Mouse (Mus musculus) liver, embryonic 11.5 days (tissue): ENCODE data around the gene Fgf2. TPM values are rescaled to one million over a fixed set of nuclear protein-coding genes. Genes with fewer than 3 reads are reported as not detected.
A peak's percentile ranks its signal among the peaks of the same experiment; 100 is the strongest.

Source experiments
- ATAC-seq: fragments of 200-750 bp; cut with Nextera tagmentation; replicated peaks from 2 replicates; pipeline ENCODE4 v1.8.0; 2017; ENCODE audit warnings: moderate number of reproducible peaks, mild to moderate bottlenecking, moderate TSS enrichment, moderate library complexity; ENCODE audit not compliant: low FRiP score
- DNase-seq: peaks from one replicate; pipeline ENCODE4 v3.0.0-alpha.2; 2017; ENCODE audit warnings: low spot score
- H3K27ac ChIP-seq: fragments of 300-500 bp; sonication (generic); 2 replicates; pipeline ENCODE4 v1.5.1; 2014; ENCODE audit warnings: mild to moderate bottlenecking, low read depth, low read length, control low read depth
- H3K27me3 ChIP-seq: fragments of 300-500 bp; sonication (generic); replicated peaks from 2 replicates; pipeline ENCODE4 v1.6.1; 2014; ENCODE audit warnings: low read length, mixed read lengths; ENCODE audit not compliant: control insufficient read depth, insufficient read depth
- H3K36me3 ChIP-seq: fragments of 300-500 bp; sonication (generic); 2 replicates; pipeline ENCODE4 v1.6.1; 2014; ENCODE audit warnings: mild to moderate bottlenecking, low read length, moderate library complexity, mixed read lengths; ENCODE audit not compliant: control insufficient read depth, insufficient read depth
- H3K4me1 ChIP-seq: fragments of 300-500 bp; sonication (generic); replicated peaks from 2 replicates; pipeline ENCODE4 v1.6.1; 2014; ENCODE audit warnings: low read length, mixed read lengths; ENCODE audit not compliant: control insufficient read depth, insufficient read depth
- H3K4me2 ChIP-seq: fragments of 300-500 bp; sonication (generic); 2 replicates; pipeline ENCODE4 v1.6.1; 2014; ENCODE audit warnings: mild to moderate bottlenecking, control low read depth, moderate library complexity
- H3K4me3 ChIP-seq: fragments of 300-500 bp; sonication (generic); 2 replicates; pipeline ENCODE4 v1.5.1; 2014; ENCODE audit warnings: low read depth, low read length, control low read depth
- H3K9ac ChIP-seq: fragments of 300-500 bp; sonication (generic); 2 replicates; pipeline ENCODE4 v1.6.1; 2014; ENCODE audit warnings: low read depth, low read length, control low read depth
- H3K9me3 ChIP-seq: fragments of 300-500 bp; sonication (generic); 2 replicates; pipeline ENCODE4 v1.6.1; 2016; ENCODE audit warnings: low read length, inconsistent platforms, mixed read lengths; ENCODE audit not compliant: control insufficient read depth
- WGBS: fragments of 180-500 bp; shearing (Covaris S2); extraction: QIAGEN DNeasy Blood & Tissue Kit; methylation state at CpG from one replicate; pipeline ENCODE4 v1.1.7; 2014; 5-methylcytosine and 5-hydroxymethylcytosine counted together
- polyA plus RNA-seq: library from polyadenylated mRNA; unstranded; fragments of >200 nt; fragmentation: Nextera tagmentation; extraction: Ambion mirVana; gene quantifications from 2 replicates; pipeline ENCODE4 v1.2.1, GENCODE M21; 2014

Fgf2 gene
- polyA plus RNA-seq, 1 experiment from 2014 or later, result 0.26 TPM

DNA sequence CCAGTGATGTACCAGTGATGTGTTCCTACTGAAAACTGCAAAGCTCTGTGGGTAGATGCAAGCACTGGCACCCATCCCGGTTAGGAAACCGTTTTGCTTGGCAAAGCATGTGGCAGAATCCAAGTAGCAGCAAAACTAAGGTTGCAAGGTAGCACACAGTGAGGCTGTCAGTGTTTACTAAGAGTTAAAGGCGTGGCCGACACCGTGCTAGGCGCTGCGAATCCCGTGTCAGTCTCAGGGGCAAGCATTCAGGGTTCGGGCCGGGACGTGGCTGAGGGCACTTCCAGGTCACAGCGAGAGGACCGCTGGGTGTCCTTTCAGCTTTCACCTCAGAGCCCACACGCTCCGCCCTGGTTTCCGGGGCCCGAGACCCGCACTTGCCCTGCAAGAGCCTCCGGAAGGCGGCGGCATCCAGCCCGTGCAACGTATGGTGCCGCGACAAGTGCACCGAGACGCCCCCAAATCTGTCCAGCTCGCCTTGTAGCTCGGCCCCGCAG, 70.9 kb downstream of the Fgf2 start:
- Histone ChIP-seq H3K9me3 (no peaks in the 10 kb centered on the region), H3K36me3 (no peaks in the 10 kb centered on the region), H3K4me2 (peak overlapping the region; percentile 93), H3K4me3 (peak overlapping the region; percentile 75), H3K4me1 (peaks cover 14% of the 10 kb centered on the region), H3K27ac (peak overlapping the region; percentile 86), H3K9ac (peak overlapping the region; percentile 87), H3K27me3 (no peaks in the 10 kb centered on the region)
- peak; percentile 56 for ATAC-seq
- under 1% methylated on average over 30 of the region's 30 CpGs for WGBS
- DNase-seq, result no peak

DNA sequence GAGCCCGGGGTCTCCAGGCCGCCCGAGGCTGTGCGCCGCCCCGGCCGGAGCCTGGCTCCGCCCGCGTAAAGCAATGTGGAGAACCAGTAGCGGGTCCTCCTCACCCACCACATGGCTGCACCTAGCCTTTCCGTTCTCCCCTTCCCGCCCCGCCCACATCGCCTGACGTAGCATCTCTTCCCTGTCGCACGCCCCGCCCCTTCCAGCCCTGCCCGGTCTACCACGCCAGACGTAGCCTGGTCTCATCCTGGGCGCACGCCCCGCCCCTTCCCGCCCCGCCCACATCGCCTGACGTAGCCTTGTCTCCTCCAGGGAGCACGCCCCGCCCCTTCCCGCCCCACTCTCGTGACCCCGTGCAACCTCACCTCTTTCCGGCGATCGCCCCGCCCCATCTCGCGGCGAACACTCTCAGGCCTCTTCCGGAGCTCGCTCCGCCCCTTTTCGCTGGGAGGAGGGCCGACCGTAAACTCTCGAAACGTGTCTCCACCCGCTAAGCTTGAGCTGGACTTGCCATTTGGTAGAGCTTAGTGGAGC, 71.4 kb downstream of the Fgf2 start, which contains the start of gene Spata5:
TSS of gene Spata5 (plus strand) at position 439 of the 534 bp plus-strand sequence.
- ATAC-seq (peak; percentile 91), DNase-seq (peak; percentile 100)
- no peaks in the 10 kb centered on the region for H3K27me3 ChIP-seq
- H3K4me2 ChIP-seq, result peak within 1 kb of the TSS; percentile 93
- no peaks in the 10 kb centered on the region for H3K36me3 ChIP-seq
- H3K4me3 ChIP-seq, result peak within 1 kb of the TSS; percentile 75
- H3K4me1 ChIP-seq, result peaks cover 14% of the 10 kb centered on the region
- H3K9me3 ChIP-seq, result no peaks in the 10 kb centered on the region
- WGBS, result 2% methylated on average over 50 of the region's 50 CpGs
- H3K9ac ChIP-seq, result peak within 1 kb of the TSS; percentile 87
- H3K27ac ChIP-seq, result peak within 1 kb of the TSS; percentile 86

DNA sequence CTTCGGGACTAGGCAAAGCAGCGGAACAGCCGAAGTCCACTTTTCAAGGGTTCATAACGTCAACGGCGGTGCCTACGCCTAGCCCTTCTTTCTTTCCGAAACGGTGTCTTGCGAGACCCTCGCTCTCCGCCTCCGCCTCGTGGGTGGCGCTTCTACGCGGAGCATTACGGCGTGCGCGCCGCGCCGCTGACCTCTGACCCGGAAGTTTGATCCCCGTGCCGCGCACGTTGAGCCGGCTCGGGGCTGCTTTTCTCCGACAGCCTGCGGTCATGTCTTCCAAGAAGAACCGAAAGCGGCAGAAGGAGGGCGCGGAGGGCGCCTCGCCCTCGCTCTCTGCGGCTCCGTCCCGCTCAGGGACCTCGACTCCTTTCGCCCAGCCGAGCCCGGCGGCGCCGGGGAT, 71.9 kb downstream of the Fgf2 start, which contains the start of gene Nudt6:
TSS of gene Nudt6 (minus strand) at position 140 of the 400 bp plus-strand sequence.
- DNase-seq (peak; percentile 97), ATAC-seq (peak; percentile 82)
- peak within 1 kb of the TSS; percentile 87 for H3K9ac ChIP-seq
- under 1% methylated on average over 50 of the region's 50 CpGs for WGBS
- H3K27me3 ChIP-seq, result no peaks in the 10 kb centered on the region
- H3K4me3 ChIP-seq, result peak within 1 kb of the TSS; percentile 75
- H3K36me3 ChIP-seq, result no peaks in the 10 kb centered on the region
- peak within 1 kb of the TSS; percentile 93 for H3K4me2 ChIP-seq
- no peaks in the 10 kb centered on the region for H3K9me3 ChIP-seq
- peaks cover 14% of the 10 kb centered on the region for H3K4me1 ChIP-seq
- H3K27ac ChIP-seq, result peak within 1 kb of the TSS; percentile 86

DNA sequence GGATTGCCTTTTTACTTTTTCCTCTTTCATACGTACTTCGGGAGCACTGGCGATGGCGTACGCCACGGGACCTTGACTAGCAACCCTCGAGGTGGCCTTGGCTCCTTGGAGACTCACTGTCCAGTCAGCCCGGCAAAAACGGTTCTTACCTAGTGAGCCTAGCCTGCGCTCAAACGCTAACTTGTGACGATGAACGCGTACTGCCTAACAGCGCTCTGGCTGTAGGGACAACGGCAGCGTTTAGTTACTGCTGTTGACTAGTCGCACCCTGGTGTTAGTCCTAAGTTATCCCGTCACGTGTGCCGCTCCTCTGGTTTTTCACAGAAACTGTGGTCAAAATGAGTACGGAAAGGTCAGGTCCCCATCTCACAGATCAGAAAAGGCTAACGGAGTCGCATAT, 72.5 kb downstream of the Fgf2 start:
- Histone ChIP-seq H3K27me3 (no peaks in the 10 kb centered on the region), H3K4me1 (peaks cover 14% of the 10 kb centered on the region), H3K36me3 (peaks cover 3% of the 10 kb centered on the region; the same call in 1 of the 2 replicates), H3K4me3 (peak overlapping the region; percentile 75), H3K9me3 (no peaks in the 10 kb centered on the region), H3K4me2 (peak overlapping the region; percentile 93), H3K9ac (peak overlapping the region; percentile 71), H3K27ac (peak overlapping the region; percentile 81)
- under 1% methylated on average over 24 of the region's 24 CpGs for WGBS
- no peak for DNase-seq
- no peak for ATAC-seq

DNA sequence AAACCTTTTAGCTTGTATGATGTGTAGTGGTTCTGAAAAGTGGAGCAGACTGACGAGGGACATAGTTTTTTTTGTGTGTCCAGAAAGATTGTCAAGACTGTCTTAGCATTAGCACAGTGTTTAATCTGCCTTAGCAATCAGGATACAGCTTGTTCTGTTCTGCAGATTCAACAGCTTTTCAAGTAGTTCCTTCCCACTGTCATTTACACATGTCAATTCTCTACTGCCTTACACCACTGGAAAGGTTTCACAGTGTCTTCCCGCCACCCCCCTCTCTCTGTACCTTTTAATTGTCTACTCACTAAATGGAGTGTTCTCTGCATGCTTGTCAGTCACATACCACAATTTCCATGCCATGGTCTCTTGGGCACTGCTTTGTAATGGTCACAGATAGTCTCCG, 73.0 kb downstream of the Fgf2 start:
- no peaks in the 10 kb centered on the region for H3K9me3 ChIP-seq
- H3K9ac ChIP-seq, result peak overlapping the region; percentile 71
- peak overlapping the region; percentile 81; the same call in 1 of the 2 replicates for H3K27ac ChIP-seq
- H3K4me2 ChIP-seq, result peak overlapping the region; percentile 93
- 12% methylated on average over 3 of the region's 3 CpGs for WGBS
- H3K27me3 ChIP-seq, result no peaks in the 10 kb centered on the region
- peaks cover 14% of the 10 kb centered on the region for H3K4me1 ChIP-seq
- ATAC-seq, result no peak
- peak overlapping the region; percentile 75 for H3K4me3 ChIP-seq
- DNase-seq, result no peak
- H3K36me3 ChIP-seq, result peaks cover 7% of the 10 kb centered on the region; the same call in 1 of the 2 replicates

DNA sequence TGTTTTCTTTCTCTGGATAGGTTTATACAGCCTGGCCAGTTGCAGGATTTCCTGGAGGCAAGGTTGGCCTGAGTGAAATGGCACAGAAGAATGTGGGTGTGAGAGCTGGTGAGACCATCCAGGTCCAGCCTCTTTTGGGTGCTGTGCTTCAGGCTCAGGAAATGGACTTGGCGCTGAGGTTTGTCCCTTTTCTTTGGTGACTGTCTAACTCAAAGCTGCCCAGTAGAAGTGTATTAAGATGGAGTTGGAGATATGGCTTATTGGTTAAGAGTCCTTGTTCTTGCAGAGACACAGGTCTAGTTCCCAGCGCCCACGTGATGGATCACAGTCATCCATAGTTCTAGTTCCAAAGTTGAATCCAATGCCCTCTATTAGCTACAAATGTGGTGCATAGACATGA, 77.9 kb downstream of the Fgf2 start:
- Histone ChIP-seq H3K4me3 (no peak overlapping the region), H3K27me3 (no peaks in the 10 kb centered on the region), H3K4me2 (no peak overlapping the region), H3K27ac (no peak overlapping the region), H3K9me3 (no peaks in the 10 kb centered on the region), H3K36me3 (peaks cover 11% of the 10 kb centered on the region; the same call in 1 of the 2 replicates), H3K4me1 (peaks cover 4% of the 10 kb centered on the region), H3K9ac (no peak overlapping the region)
- no peak for DNase-seq
- ATAC-seq, result no peak
- 91% methylated on average over 3 of the region's 3 CpGs for WGBS

DNA sequence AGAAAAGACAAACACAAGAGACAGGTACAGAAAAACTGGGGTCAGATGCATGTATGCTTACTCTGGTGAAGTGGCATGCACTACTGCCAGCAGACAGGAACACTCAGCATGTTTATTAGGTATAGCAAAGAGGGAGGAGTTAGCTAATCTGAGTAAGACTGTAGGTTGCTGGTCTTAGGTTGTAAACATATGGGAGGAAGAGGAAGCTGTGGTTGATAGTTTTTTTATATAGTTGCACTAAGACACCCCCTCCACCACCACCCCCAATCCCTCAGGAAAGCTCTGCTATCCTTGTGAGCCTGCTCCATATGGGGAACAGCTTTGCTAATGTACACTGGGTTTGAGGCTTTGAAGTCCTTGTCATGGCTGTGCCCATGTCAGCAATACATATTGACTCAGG, 82.2 kb downstream of the Fgf2 start:
- Histone ChIP-seq H3K27me3 (no peaks in the 10 kb centered on the region), H3K27ac (no peak overlapping the region), H3K4me1 (no peaks in the 10 kb centered on the region), H3K9ac (no peak overlapping the region), H3K4me3 (no peak overlapping the region), H3K36me3 (peaks cover 13% of the 10 kb centered on the region; the same call in 1 of the 2 replicates), H3K9me3 (no peaks in the 10 kb centered on the region), H3K4me2 (no peak overlapping the region)
- ATAC-seq, result no peak
- DNase-seq, result no peak

DNA sequence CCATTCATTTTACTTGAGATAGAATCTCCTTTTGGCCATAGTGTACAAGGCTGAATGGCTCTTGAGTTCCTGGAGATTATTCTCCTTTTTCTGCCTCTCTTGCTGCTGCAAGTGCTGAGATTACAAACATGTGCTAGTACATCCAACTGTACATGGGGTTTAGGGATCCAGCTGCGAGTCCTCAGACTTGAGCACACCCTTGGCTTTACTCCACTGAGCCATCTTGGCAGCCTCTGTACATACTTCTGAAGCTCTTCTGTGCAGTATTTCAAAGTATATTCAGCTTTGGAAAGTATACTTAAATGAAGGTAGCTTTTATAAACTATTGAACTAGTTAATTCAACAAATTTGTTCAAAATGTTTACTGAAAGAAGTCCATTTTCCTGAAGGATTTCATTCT, 91.6 kb downstream of the Fgf2 start:
- H3K4me3 ChIP-seq, result no peak overlapping the region
- WGBS, result 94% methylated on average over 1 of the region's 1 CpGs
- DNase-seq, result no peak
- no peaks in the 10 kb centered on the region for H3K9me3 ChIP-seq
- H3K36me3 ChIP-seq, result peaks cover 9% of the 10 kb centered on the region; the same call in 1 of the 2 replicates
- no peaks in the 10 kb centered on the region for H3K27me3 ChIP-seq
- no peak overlapping the region for H3K9ac ChIP-seq
- H3K4me1 ChIP-seq, result no peaks in the 10 kb centered on the region
- H3K4me2 ChIP-seq, result no peak overlapping the region
- no peak overlapping the region for H3K27ac ChIP-seq
- no peak for ATAC-seq

DNA sequence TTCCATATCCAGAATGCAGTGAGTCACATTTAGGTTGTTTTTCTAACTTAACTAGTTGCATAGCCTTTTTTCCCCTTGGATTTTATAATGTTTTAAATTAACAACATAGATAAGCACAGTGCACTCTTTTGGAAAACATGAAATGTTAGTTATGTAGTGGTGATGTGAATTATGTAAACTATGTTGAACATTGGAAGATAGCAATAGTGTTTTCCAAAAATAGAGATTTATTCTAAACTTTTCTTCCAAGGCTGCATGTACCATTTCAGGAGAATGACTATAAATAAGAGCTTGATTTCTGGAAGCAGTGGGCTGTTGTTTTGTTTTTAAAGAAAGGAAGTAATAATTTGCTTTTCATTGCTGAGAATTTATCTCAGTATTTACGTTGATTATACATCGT, 95.3 kb downstream of the Fgf2 start:
- no peak overlapping the region for H3K4me3 ChIP-seq
- no peak for DNase-seq
- no peak overlapping the region for H3K27ac ChIP-seq
- H3K36me3 ChIP-seq, result peaks cover 5% of the 10 kb centered on the region; the same call in 1 of the 2 replicates
- ATAC-seq, result no peak
- WGBS, result 96% methylated on average over 2 of the region's 2 CpGs
- no peak overlapping the region for H3K9ac ChIP-seq
- no peaks in the 10 kb centered on the region for H3K27me3 ChIP-seq
- no peaks in the 10 kb centered on the region for H3K9me3 ChIP-seq
- no peak overlapping the region for H3K4me2 ChIP-seq
- no peaks in the 10 kb centered on the region for H3K4me1 ChIP-seq
